Mouse (Mus musculus) limb, embryonic 12.5 days (tissue): ENCODE measurements around the gene Ntrk2. TPM values are rescaled to one million over a fixed set of nuclear protein-coding genes. Genes with fewer than 3 reads are reported as not detected.

ENCODE experiments used
- ATAC-seq: fragments of 200-750 bp; cut with Nextera tagmentation; 2 replicates; pipeline ENCODE4 v1.8.0; 2017; ENCODE audit warnings: low read depth, moderate TSS enrichment; ENCODE audit not compliant: insufficient number of reproducible peaks, insufficient read depth, low FRiP score, low TSS enrichment
- H3K27ac ChIP-seq: fragments of 300-500 bp; sonication (generic); 2 replicates; pipeline ENCODE4 v1.5.1; 2016; ENCODE audit warnings: mild to moderate bottlenecking, moderate library complexity
- H3K27me3 ChIP-seq: fragments of 300-500 bp; sonication (generic); 2 replicates; pipeline ENCODE4 v1.6.1; 2016; ENCODE audit warnings: mild to moderate bottlenecking, moderate library complexity
- H3K36me3 ChIP-seq: fragments of 300-500 bp; sonication (generic); 2 replicates; pipeline ENCODE4 v1.6.1; 2016; ENCODE audit warnings: mild to moderate bottlenecking, moderate library complexity
- H3K4me1 ChIP-seq: fragments of 300-500 bp; sonication (generic); replicated peaks from 2 replicates; pipeline ENCODE4 v1.6.1; 2016
- H3K4me2 ChIP-seq: fragments of 300-500 bp; sonication (generic); 2 replicates; pipeline ENCODE4 v1.6.1; 2016; ENCODE audit warnings: mild to moderate bottlenecking, moderate library complexity
- H3K4me3 ChIP-seq: fragments of 300-500 bp; sonication (generic); replicated peaks from 2 replicates; pipeline ENCODE4 v1.5.1; 2016; ENCODE audit warnings: mild to moderate bottlenecking
- H3K9ac ChIP-seq: fragments of 300-500 bp; sonication (generic); replicated peaks from 2 replicates; pipeline ENCODE4 v1.6.1; 2016; ENCODE audit warnings: mild to moderate bottlenecking, moderate library complexity
- H3K9me3 ChIP-seq: fragments of 300-500 bp; sonication (generic); 2 replicates; pipeline ENCODE4 v1.6.1; 2016; ENCODE audit warnings: mild to moderate bottlenecking, moderate library complexity
- WGBS: fragments of 180-500 bp; shearing (Covaris S2); methylation state at CpG from one replicate; pipeline ENCODE4 v1.1.7; 2016; 5-methylcytosine and 5-hydroxymethylcytosine counted together
- polyA plus RNA-seq: library from polyadenylated mRNA; unstranded; fragments of >200 nt; fragmentation: Nextera tagmentation; extraction: Ambion mirVana; gene quantifications from 2 replicates; pipeline ENCODE4 v1.2.1, GENCODE M21; 2016

Ntrk2 gene
- polyA plus RNA-seq, 1 experiment from 2014 or later, result 4.9 TPM

GRCm38 (mm10) chr13:59117233-59117632 is 310.9 kb downstream of the Ntrk2 start:
- Histone ChIP-seq H3K9me3 (peaks cover 16% of the 10 kb centered on the region; the same call in 1 of the 2 replicates), H3K9ac (no peak overlapping the region), H3K36me3 (no peaks in the 10 kb centered on the region), H3K4me1 (peaks cover 8% of the 10 kb centered on the region), H3K27ac (no peak overlapping the region), H3K4me3 (no peak overlapping the region), H3K27me3 (no peaks in the 10 kb centered on the region), H3K4me2 (no peak overlapping the region)
- ATAC-seq, result no peak
- WGBS, result 86% methylated on average over 5 of the region's 5 CpGs

GRCm38 (mm10) chr13:59119596-59120394 is 313.4 kb downstream of the Ntrk2 start:
- H3K9me3 ChIP-seq, result peaks cover 13% of the 10 kb centered on the region; the same call in 1 of the 2 replicates
- ATAC-seq, result no peak
- H3K27ac ChIP-seq, result no peak overlapping the region
- H3K4me1 ChIP-seq, result peaks cover 8% of the 10 kb centered on the region
- no peaks in the 10 kb centered on the region for H3K36me3 ChIP-seq
- H3K9ac ChIP-seq, result no peak overlapping the region
- no peak overlapping the region for H3K4me2 ChIP-seq
- WGBS, result 68% methylated on average over 10 of the region's 10 CpGs
- H3K4me3 ChIP-seq, result no peak overlapping the region
- H3K27me3 ChIP-seq, result no peaks in the 10 kb centered on the region

GRCm38 (mm10) chr13:59143141-59143744 is 336.9 kb downstream of the Ntrk2 start:
- Histone ChIP-seq H3K4me3 (no peak overlapping the region), H3K36me3 (no peaks in the 10 kb centered on the region), H3K9ac (no peak overlapping the region), H3K27me3 (no peaks in the 10 kb centered on the region), H3K4me1 (0 out of 2 replicates have a peak, but pooled peaks cover 2% of the 10 kb centered on the region), H3K9me3 (no peaks in the 10 kb centered on the region), H3K27ac (no peak overlapping the region), H3K4me2 (no peak overlapping the region)
- WGBS, result 89% methylated on average over 7 of the region's 7 CpGs
- ATAC-seq, result no peak

DNA sequence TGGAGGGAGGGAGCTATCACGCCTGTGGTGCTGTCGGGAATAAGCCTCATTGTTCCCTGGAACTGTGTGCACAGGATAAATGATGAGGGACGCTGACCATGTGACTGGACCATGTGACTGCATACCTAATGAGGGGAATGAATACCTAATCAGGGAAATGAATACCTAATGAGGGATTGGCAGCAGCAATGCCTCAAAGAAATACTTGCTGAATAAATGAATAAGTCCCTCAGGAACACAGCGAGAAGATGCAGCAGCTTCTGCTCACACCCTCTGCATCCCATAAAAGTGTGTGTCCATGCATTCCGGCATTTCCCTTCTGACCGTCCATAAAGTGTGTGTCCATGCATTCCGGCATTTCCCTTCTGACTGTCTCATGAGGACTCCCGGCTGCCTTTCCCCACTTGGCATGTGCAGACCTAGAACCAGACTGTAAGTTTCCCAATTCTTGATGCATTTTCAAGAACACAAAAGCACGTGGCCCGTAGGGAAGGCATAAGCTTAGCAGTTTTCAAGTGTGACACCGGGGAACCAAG is 338.0 kb downstream of the Ntrk2 start:
- no peak overlapping the region for H3K9ac ChIP-seq
- H3K4me1 ChIP-seq, result 0 out of 2 replicates have a peak, but pooled peaks cover 2% of the 10 kb centered on the region
- no peaks in the 10 kb centered on the region for H3K27me3 ChIP-seq
- H3K36me3 ChIP-seq, result no peaks in the 10 kb centered on the region
- H3K27ac ChIP-seq, result no peak overlapping the region
- no peaks in the 10 kb centered on the region for H3K9me3 ChIP-seq
- H3K4me2 ChIP-seq, result no peak overlapping the region
- WGBS, result 80% methylated on average over 11 of the region's 11 CpGs
- ATAC-seq, result no peak
- H3K4me3 ChIP-seq, result no peak overlapping the region

DNA sequence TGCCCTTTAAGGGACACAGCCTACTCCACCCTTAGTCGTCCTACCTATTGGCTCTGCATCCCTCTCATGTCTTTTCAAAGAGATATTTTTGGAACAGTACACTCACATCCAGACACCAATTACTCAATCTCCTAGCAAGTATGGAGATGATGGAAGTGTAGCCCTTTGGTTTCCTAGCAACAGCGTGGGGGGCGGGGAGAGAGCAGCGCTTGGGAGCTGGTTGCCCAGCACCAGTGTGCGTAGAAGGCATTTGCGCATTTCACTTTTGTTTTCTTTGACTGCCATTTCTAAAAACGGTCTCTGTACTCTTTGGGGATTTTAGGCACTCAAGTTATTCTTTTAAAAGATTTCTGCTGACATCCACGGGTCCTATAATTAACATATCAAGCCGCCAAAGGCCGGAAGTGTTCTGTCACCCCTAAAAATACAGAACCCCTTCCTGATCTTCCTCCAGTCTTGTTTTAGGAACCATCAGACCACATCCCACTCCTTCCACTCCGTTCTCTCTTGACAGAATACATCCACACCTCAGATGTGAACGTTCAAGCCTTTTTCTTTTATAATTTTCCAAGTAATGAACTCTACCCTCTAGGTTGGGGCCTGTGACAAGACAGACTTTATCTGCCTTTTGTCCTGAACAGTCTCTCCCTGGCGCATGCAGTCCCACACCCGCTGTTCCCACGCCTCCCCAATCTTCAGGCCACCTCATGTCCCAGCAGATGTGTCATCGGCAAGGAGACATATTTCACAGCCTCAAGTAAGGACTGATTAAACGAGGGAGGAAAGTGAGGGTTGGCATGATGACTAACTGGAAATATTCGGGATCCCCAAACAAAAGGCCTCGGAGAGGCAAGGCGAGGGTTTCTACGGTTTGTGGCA is 339.5 kb downstream of the Ntrk2 start:
- Histone ChIP-seq H3K9me3 (no peaks in the 10 kb centered on the region), H3K36me3 (no peaks in the 10 kb centered on the region), H3K4me1 (0 out of 2 replicates have a peak, but pooled peaks cover 2% of the 10 kb centered on the region), H3K27ac (no peak overlapping the region), H3K4me2 (no peak overlapping the region), H3K9ac (no peak overlapping the region), H3K27me3 (no peaks in the 10 kb centered on the region), H3K4me3 (no peak overlapping the region)
- no peak for ATAC-seq
- WGBS, result 63% methylated on average over 21 of the region's 21 CpGs

GRCm38 (mm10) chr13:59146616-59147015 is 340.2 kb downstream of the Ntrk2 start:
- no peak for ATAC-seq
- 86% methylated on average over 7 of the region's 7 CpGs for WGBS
- H3K27me3 ChIP-seq, result no peaks in the 10 kb centered on the region
- H3K9me3 ChIP-seq, result no peaks in the 10 kb centered on the region
- 0 out of 2 replicates have a peak, but pooled peaks cover 2% of the 10 kb centered on the region for H3K4me1 ChIP-seq
- no peak overlapping the region for H3K9ac ChIP-seq
- no peak overlapping the region for H3K4me3 ChIP-seq
- H3K36me3 ChIP-seq, result no peaks in the 10 kb centered on the region
- H3K4me2 ChIP-seq, result no peak overlapping the region
- no peak overlapping the region for H3K27ac ChIP-seq

- no peak overlapping the region for H3K27ac ChIP-seq
- no peaks in the 10 kb centered on the region for H3K27me3 ChIP-seq
- 80% methylated on average over 4 of the region's 4 CpGs for WGBS
- H3K4me3 ChIP-seq, result no peak overlapping the region
- H3K4me2 ChIP-seq, result no peak overlapping the region
- no peaks in the 10 kb centered on the region for H3K36me3 ChIP-seq
- H3K9ac ChIP-seq, result no peak overlapping the region
- ATAC-seq, result no peak
- no peaks in the 10 kb centered on the region for H3K9me3 ChIP-seq
- H3K4me1 ChIP-seq, result 0 out of 2 replicates have a peak, but pooled peaks cover 2% of the 10 kb centered on the region
Measured at GRCm38 (mm10) chr13:59147976-59148375, 341.6 kb downstream of the Ntrk2 start.

DNA sequence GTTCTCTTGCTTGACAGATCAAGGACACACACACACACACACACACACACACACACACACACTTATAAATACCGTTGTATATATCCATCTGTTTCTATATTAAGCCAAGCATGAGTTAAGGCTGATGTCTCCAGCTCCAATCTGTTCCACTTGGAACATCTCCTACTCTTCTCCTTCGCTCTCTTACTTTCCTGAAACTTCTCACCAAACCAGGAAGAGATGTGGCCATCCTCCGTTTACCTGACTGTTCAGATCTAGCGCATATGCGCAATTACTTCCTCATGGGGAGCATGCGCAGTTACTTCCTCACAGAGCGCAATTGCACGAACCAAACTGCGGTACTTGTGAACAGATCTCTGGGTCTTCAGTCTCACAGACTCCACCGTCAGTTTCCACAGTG is 342.4 kb downstream of the Ntrk2 start:
- H3K9ac ChIP-seq, result no peak overlapping the region
- no peaks in the 10 kb centered on the region for H3K9me3 ChIP-seq
- 88% methylated on average over 10 of the region's 10 CpGs for WGBS
- no peak overlapping the region for H3K4me2 ChIP-seq
- no peak overlapping the region for H3K27ac ChIP-seq
- H3K27me3 ChIP-seq, result no peaks in the 10 kb centered on the region
- no peak for ATAC-seq
- H3K36me3 ChIP-seq, result no peaks in the 10 kb centered on the region
- H3K4me1 ChIP-seq, result 0 out of 2 replicates have a peak, but pooled peaks cover 2% of the 10 kb centered on the region
- no peak overlapping the region for H3K4me3 ChIP-seq

DNA sequence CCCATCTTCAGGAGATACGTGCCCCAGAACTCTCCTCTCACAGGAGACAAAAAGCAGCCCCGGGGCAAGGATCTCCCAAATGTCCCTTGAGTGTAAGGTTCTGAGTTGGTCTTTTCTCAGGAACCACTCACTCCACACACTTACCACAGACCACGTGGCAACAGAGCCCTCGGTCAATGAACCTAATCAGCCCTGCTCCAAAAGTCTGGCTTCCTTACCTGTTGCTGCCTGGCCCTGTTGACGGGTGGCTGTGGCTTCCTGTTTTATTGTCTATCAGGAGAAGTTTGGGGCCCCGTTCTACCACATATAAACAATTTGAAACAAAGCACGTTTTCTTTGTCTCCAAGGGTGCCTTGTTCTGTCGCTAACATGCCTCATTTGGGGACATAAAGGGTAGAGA is 357.6 kb downstream of the Ntrk2 start:
- no peaks in the 10 kb centered on the region for H3K36me3 ChIP-seq
- H3K4me2 ChIP-seq, result no peak overlapping the region
- H3K4me3 ChIP-seq, result no peak overlapping the region
- H3K27ac ChIP-seq, result no peak overlapping the region
- H3K9ac ChIP-seq, result no peak overlapping the region
- no peak for ATAC-seq
- WGBS, result 75% methylated on average over 8 of the region's 8 CpGs
- no peaks in the 10 kb centered on the region for H3K4me1 ChIP-seq
- H3K9me3 ChIP-seq, result no peaks in the 10 kb centered on the region
- H3K27me3 ChIP-seq, result no peaks in the 10 kb centered on the region

DNA sequence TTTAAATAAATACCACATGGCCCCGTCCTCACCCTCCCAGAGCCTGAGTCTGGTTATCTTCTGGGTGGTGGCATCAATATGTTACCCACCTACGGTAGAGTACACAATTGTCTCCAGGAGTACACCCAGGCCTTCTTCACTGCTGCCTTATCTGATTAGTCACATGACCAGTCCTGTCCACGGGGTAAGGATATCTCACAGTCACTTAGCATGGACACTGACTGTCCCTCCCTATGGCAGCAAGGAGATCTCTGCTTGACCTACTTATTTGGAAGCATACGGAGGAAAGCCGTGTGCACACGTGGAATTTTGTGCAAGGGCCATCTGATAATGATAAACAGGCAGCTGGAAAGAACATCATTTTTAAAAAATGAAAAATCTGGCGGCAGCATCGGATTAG is 367.5 kb downstream of the Ntrk2 start:
- H3K36me3 ChIP-seq, result no peaks in the 10 kb centered on the region
- no peak for ATAC-seq
- peaks cover 11% of the 10 kb centered on the region for H3K4me1 ChIP-seq
- H3K4me2 ChIP-seq, result no peak overlapping the region
- WGBS, result 67% methylated on average over 8 of the region's 8 CpGs
- no peaks in the 10 kb centered on the region for H3K9me3 ChIP-seq
- H3K9ac ChIP-seq, result no peak overlapping the region
- no peaks in the 10 kb centered on the region for H3K27me3 ChIP-seq
- H3K4me3 ChIP-seq, result no peak overlapping the region
- no peak overlapping the region for H3K27ac ChIP-seq

- Histone ChIP-seq H3K9me3 (no peaks in the 10 kb centered on the region), H3K9ac (no peak overlapping the region), H3K36me3 (no peaks in the 10 kb centered on the region), H3K4me1 (peaks cover 11% of the 10 kb centered on the region), H3K27ac (no peak overlapping the region), H3K4me3 (no peak overlapping the region), H3K27me3 (no peaks in the 10 kb centered on the region), H3K4me2 (no peak overlapping the region)
- WGBS, result 80% methylated on average over 3 of the region's 3 CpGs
- ATAC-seq, result no peak
Measured at GRCm38 (mm10) chr13:59176021-59176420, 369.7 kb downstream of the Ntrk2 start.
